Mouse (Mus musculus) limb, embryonic 14.5 days (tissue): ENCODE measurements around the gene Rassf2. TPM values are rescaled to one million over a fixed set of nuclear protein-coding genes. Genes with fewer than 3 reads are reported as not detected.

Experiments
- ATAC-seq: fragments of 200-750 bp; cut with Nextera tagmentation; 2 replicates; pipeline ENCODE4 v1.8.0; 2017; ENCODE audit warnings: low read depth, moderate number of reproducible peaks, moderate TSS enrichment; ENCODE audit not compliant: low FRiP score
- DNase-seq: peaks from one replicate; pipeline ENCODE4 v3.0.0-alpha.2; 2015; ENCODE audit warnings: low spot score
- H3K27ac ChIP-seq: fragments of 300-500 bp; sonication (generic); replicated peaks from 2 replicates; pipeline ENCODE4 v1.5.1; 2014; ENCODE audit warnings: low read depth, mild to moderate bottlenecking, low read length, moderate library complexity, mixed read lengths
- H3K27me3 ChIP-seq: fragments of 300-500 bp; sonication (generic); 2 replicates; pipeline ENCODE4 v1.6.1; 2014; ENCODE audit warnings: low read length, mixed read lengths; ENCODE audit not compliant: control insufficient read depth, insufficient read depth
- H3K36me3 ChIP-seq: fragments of 300-500 bp; sonication (generic); 2 replicates; pipeline ENCODE4 v1.6.1; 2014; ENCODE audit warnings: mild to moderate bottlenecking, low read length, moderate library complexity, mixed read lengths; ENCODE audit not compliant: control insufficient read depth, insufficient read depth
- H3K4me1 ChIP-seq: fragments of 300-500 bp; sonication (generic); 2 replicates; pipeline ENCODE4 v1.6.1; 2014; ENCODE audit warnings: antibody characterized with exemption, low read length, mixed read lengths; ENCODE audit not compliant: control insufficient read depth, insufficient read depth
- H3K4me2 ChIP-seq: fragments of 300-500 bp; sonication (generic); replicated peaks from 2 replicates; pipeline ENCODE4 v1.6.1; 2014; ENCODE audit warnings: low read depth, mild to moderate bottlenecking, low read length, moderate library complexity; ENCODE audit not compliant: severe bottlenecking
- H3K4me3 ChIP-seq: fragments of 300-500 bp; sonication (generic); replicated peaks from 2 replicates; pipeline ENCODE4 v1.5.1; 2014; ENCODE audit warnings: low read length
- H3K9ac ChIP-seq: fragments of 300-500 bp; sonication (generic); 2 replicates; pipeline ENCODE4 v1.6.1; 2014; ENCODE audit warnings: mild to moderate bottlenecking, low read depth, low read length, moderate library complexity; ENCODE audit not compliant: severe bottlenecking
- H3K9me3 ChIP-seq: fragments of 300-500 bp; sonication (generic); 2 replicates; pipeline ENCODE4 v1.6.1; 2016; ENCODE audit warnings: low read length; ENCODE audit not compliant: control insufficient read depth
- POLR2A ChIP-seq: fragments of 200-500 bp; IDR thresholded peaks from 2 replicates; pipeline ENCODE4 v1.8.0; 2012; ENCODE audit warnings: inconsistent platforms, mild to moderate bottlenecking, moderate library complexity, borderline replicate concordance; ENCODE audit not compliant: insufficient read depth, insufficient read length; ENCODE audit errors: extremely low read depth
- WGBS: fragments of 180-500 bp; shearing (Covaris S2); extraction: QIAGEN DNeasy Blood & Tissue Kit; methylation state at CpG from one replicate; pipeline ENCODE4 v1.1.7; 2014; 5-methylcytosine and 5-hydroxymethylcytosine counted together
- polyA plus RNA-seq, 2 experiments: library from polyadenylated mRNA; depleted of rRNA in 1 of 2; stranded (reverse) in 1 of 2; unstranded in 1 of 2; fragments of >200 nt; fragmentation: Nextera tagmentation in 1 of 2; extraction: Ambion mirVana in 1 of 2; gene quantifications; 2 replicates each; pipeline versions ENCODE4 v1.2.1 to v1.2.3; 2012 to 2014

Gene Rassf2
- polyA plus RNA-seq, 2 experiments: 13.2 to 14.6 TPM

- WGBS: 85% methylated on average over 15 of the region's 15 CpGs
- H3K27me3 ChIP-seq: no peaks in the 10 kb centered on the region
Measured at GRCm38 (mm10) chr2:132044320-132045274, 14.5 kb upstream of the Rassf2 start.

GRCm38 (mm10) chr2:132043101-132043621 lies 13.1 kb upstream of the Rassf2 start:
- ATAC-seq: peak; percentile 91

More at GRCm38 (mm10) chr2:132044320-132045274, 14.5 kb upstream of the Rassf2 start:
- H3K9ac ChIP-seq: no peak overlapping the region
- DNase-seq: no peak
- no peaks in the 10 kb centered on the region for H3K9me3 ChIP-seq
- ATAC-seq: no peak
- no peak overlapping the region for H3K4me3 ChIP-seq
- no peak for TF ChIP-seq POLR2A
- no peak overlapping the region for H3K4me2 ChIP-seq
- H3K36me3 ChIP-seq: no peaks in the 10 kb centered on the region
- H3K27ac ChIP-seq: no peak overlapping the region
- peaks cover 14% of the 10 kb centered on the region for H3K4me1 ChIP-seq

GRCm38 (mm10) chr2:132039894-132040293 lies 9.8 kb upstream of the Rassf2 start:
- ATAC-seq: no peak
- H3K9ac ChIP-seq: no peak overlapping the region
- H3K4me2 ChIP-seq: no peak overlapping the region
- no peaks in the 10 kb centered on the region for H3K36me3 ChIP-seq
- no peak overlapping the region for H3K4me3 ChIP-seq
- H3K4me1 ChIP-seq: peaks cover 14% of the 10 kb centered on the region
- no peak overlapping the region for H3K27ac ChIP-seq
- no peak for TF ChIP-seq POLR2A
- DNase-seq: no peak
- no peaks in the 10 kb centered on the region for H3K27me3 ChIP-seq
- 44% methylated on average over 7 of the region's 7 CpGs for WGBS
- no peaks in the 10 kb centered on the region for H3K9me3 ChIP-seq

More at GRCm38 (mm10) chr2:132043101-132043621, 13.1 kb upstream of the Rassf2 start:
- 12% methylated on average over 12 of the region's 13 CpGs for WGBS
- Histone ChIP-seq H3K27me3 (no peaks in the 10 kb centered on the region), H3K9ac (peak overlapping the region; percentile 1; the same call in 1 of the 2 replicates), H3K4me3 (no peak overlapping the region), H3K36me3 (no peaks in the 10 kb centered on the region), H3K9me3 (no peaks in the 10 kb centered on the region), H3K4me1 (peaks cover 14% of the 10 kb centered on the region), H3K4me2 (peak overlapping the region; percentile 29), H3K27ac (peak overlapping the region; percentile 72)
- peak; percentile 87 for DNase-seq
- TF ChIP-seq POLR2A: no peak

DNA sequence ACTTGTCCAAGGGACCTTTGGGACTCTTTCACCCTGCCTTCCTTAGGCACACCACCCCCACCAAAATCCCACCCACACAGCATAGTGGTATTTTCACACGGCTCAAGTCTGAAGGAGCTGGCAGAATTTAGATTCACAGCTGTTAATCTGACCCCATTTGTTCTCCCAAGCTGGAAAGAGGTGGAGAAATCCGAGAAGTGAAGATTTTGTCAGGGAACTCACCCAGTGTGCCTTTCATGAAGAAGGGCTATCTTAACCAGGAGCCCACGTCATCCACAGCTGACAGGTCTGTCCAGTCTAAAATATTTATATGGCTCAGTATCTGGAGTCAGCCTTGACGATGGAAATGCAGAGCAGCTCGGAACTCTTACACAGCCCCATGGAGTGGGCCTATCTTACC lies 6.3 kb upstream of the Rassf2 start:
- TF ChIP-seq POLR2A: no peak
- Histone ChIP-seq H3K27me3 (no peaks in the 10 kb centered on the region), H3K4me1 (no peaks in the 10 kb centered on the region), H3K9ac (no peak overlapping the region), H3K4me3 (no peak overlapping the region), H3K36me3 (no peaks in the 10 kb centered on the region), H3K9me3 (no peaks in the 10 kb centered on the region), H3K4me2 (no peak overlapping the region), H3K27ac (no peak overlapping the region)
- ATAC-seq (no peak), DNase-seq (no peak)
- WGBS: 67% methylated on average over 5 of the region's 5 CpGs

DNA sequence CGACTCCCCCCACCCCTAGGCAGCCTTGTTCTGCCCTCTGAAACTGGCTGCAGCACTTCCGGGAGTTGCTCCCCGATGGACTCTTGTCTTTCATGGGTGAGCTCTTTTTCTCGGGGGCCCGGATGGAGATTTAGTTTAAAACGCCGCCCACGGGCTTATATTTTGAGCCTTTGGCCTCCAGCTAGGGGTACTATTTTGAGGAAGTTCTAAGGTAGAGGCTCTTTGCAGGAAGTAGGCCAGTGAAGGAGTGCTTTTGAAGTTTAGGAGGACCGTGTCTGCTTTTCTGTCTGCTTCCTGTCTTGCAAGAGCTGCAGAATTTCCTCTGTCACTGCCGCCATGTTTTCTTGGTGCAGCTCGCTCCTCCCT lies 5.4 kb upstream of the Rassf2 start:
- Histone ChIP-seq H3K4me2 (no peak overlapping the region), H3K27ac (no peak overlapping the region), H3K4me1 (peaks cover 8% of the 10 kb centered on the region), H3K27me3 (no peaks in the 10 kb centered on the region), H3K4me3 (no peak overlapping the region), H3K36me3 (no peaks in the 10 kb centered on the region), H3K9ac (no peak overlapping the region), H3K9me3 (no peaks in the 10 kb centered on the region)
- DNase-seq: no peak
- no peak for ATAC-seq
- no peak for TF ChIP-seq POLR2A
- WGBS: 70% methylated on average over 11 of the region's 11 CpGs
